Mouse (Mus musculus): ENCODE data around the gene Mras. TPM values are rescaled to one million over a fixed set of nuclear protein-coding genes. Genes with fewer than 3 reads are reported as not detected.

Gene Mras
- polyA plus RNA-seq, 1 experiment from 2014 or later: 25.4 TPM

DNA sequence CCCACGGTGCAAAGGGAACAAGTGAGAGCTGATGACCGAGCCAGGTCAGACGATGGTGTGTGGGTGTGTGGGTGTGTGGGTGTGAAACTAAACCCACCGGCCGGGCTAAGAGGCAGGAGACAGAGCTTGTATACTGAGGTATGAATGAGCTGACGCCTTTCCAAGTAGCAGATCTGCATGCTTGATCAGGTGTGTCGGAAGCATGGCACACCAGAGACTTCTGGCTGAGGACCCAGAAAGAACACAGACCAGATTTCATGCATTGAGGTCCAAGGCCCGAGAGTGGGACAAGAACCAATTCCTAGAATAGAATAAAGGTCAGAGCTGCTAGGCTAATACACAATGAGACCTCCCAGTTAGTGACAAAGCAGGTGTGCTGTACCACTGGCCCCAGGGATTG is 1.9 kb upstream of the Mras start:
- H3K9me3 ChIP-seq (replicated peaks): no peaks in the 10 kb centered on the region
- H3K9ac ChIP-seq: no peak overlapping the region
- no peak overlapping the region for H3K27ac ChIP-seq (replicated peaks)
- no peak overlapping the region for H3K4me3 ChIP-seq (replicated peaks)
- H3K36me3 ChIP-seq: no peaks in the 10 kb centered on the region
- peaks cover 9% of the 10 kb centered on the region; the same call in 1 of the 2 replicates for H3K27me3 ChIP-seq
- no peak overlapping the region for H3K4me2 ChIP-seq (replicated peaks)
- H3K4me1 ChIP-seq: peaks cover 39% of the 10 kb centered on the region
- WGBS: 68% methylated on average over 8 of the region's 8 CpGs
- no peak for ATAC-seq (ENCODE audit: insufficient number of reproducible peaks, low FRiP score, low TSS enrichment, low read depth)

- H3K9ac ChIP-seq: no peak overlapping the region
- peaks cover 9% of the 10 kb centered on the region; the same call in 1 of the 2 replicates for H3K27me3 ChIP-seq
- H3K4me3 ChIP-seq (replicated peaks): no peak overlapping the region
- peak overlapping the region; percentile 87; the same call in 1 of the 2 replicates for H3K4me2 ChIP-seq (replicated peaks)
- peaks cover 47% of the 10 kb centered on the region for H3K4me1 ChIP-seq
- ATAC-seq (ENCODE audit: insufficient number of reproducible peaks, low FRiP score, low TSS enrichment, low read depth): no peak
- 0 out of 2 replicates have a peak overlapping the region, but pooled peaks have one; percentile 91 for H3K27ac ChIP-seq (replicated peaks)
- 78% methylated on average over 12 of the region's 12 CpGs for WGBS
- H3K36me3 ChIP-seq: no peaks in the 10 kb centered on the region
- H3K9me3 ChIP-seq (replicated peaks): no peaks in the 10 kb centered on the region
Measured at GRCm38 (mm10) chr9:99437781-99438565, 792 bp upstream of the Mras start.

DNA sequence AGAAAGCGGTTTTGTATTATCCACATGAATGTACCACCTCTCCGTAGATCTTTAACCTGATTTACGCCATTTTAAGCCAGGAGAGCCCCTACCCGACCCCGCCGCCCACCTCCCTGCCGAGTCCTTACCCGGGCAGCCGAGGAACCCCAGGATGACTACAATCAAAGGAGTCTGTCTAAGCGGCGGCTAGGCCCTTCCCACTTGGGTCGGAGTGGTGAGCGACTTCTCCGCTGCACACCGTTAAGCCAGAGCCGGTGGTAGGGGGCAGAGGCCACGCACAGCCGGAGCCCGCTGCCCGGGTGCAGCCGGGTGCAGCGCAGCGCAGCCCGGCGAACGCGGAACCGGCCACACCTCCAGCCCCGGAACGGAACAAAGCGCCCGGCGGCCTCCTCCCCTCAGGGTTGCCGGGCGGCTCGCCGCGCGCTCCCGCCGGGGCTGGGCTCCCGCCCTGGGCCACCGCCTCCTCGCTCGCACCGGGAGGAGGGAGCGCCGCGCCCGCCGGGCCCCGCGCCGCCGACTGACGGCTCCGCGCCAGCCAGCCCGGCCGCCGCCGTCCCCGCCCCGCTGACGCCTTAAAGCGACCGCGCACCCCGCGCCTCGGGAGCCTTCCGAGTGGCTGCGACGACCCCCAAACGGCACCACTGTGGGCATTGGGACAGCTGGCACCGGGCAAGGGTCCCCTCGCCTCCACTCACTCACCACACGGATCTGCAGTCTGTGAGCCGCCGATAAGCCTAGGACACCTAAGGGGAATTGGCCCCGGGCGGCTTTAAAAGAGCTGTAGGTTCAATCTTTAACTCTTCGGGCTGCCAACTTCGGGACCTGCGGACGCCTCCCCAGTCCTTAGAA is 775 bp downstream of the Mras start:
- H3K27ac ChIP-seq (replicated peaks): peak overlapping the region; percentile 91
- H3K4me3 ChIP-seq (replicated peaks): peak overlapping the region; percentile 81
- H3K4me1 ChIP-seq: peaks cover 45% of the 10 kb centered on the region
- no peaks in the 10 kb centered on the region for H3K36me3 ChIP-seq
- H3K4me2 ChIP-seq (replicated peaks): peak overlapping the region; percentile 87
- H3K9me3 ChIP-seq (replicated peaks): no peaks in the 10 kb centered on the region
- H3K27me3 ChIP-seq: peaks cover 9% of the 10 kb centered on the region; the same call in 1 of the 2 replicates
- WGBS: under 1% methylated on average over 66 of the region's 86 CpGs
- ATAC-seq (ENCODE audit: insufficient number of reproducible peaks, low FRiP score, low TSS enrichment, low read depth): peak; percentile 70
- peak overlapping the region; percentile 79 for H3K9ac ChIP-seq

DNA sequence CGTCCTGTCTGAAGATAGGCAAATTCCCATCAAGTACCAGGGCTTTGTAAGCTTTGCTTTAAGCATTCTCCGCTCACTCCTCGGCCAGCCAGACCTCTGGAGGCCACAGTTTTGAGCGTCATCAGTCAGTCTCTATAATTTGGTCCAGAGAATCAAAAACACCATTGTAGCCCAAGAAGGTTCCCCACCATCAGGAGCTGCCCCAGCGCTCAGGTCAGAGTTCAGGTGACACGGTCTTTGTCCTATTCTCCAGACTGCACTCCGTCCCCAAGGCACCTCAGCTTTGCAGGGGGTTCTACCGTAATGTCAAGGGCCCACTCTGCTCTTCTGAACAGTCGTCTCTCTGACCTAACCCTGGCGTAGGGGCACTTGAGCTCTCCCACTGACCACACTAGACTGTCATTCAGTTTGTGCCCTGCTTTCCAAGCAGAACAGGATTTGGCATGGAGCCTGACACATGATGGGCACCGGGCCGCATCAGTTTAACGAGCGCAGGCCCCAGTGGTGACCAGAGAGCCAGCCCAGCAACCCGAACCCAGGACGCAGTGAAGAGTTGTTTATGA is 1.5 kb downstream of the Mras start:
- H3K27ac ChIP-seq (replicated peaks): peak overlapping the region; percentile 91
- peak overlapping the region; percentile 81 for H3K4me3 ChIP-seq (replicated peaks)
- peak; percentile 20; the same call in 1 of the 2 replicates for ATAC-seq (ENCODE audit: insufficient number of reproducible peaks, low FRiP score, low TSS enrichment, low read depth)
- H3K9ac ChIP-seq: peak overlapping the region; percentile 79
- peaks cover 45% of the 10 kb centered on the region for H3K4me1 ChIP-seq
- no peaks in the 10 kb centered on the region for H3K9me3 ChIP-seq (replicated peaks)
- H3K36me3 ChIP-seq: no peaks in the 10 kb centered on the region
- peaks cover 9% of the 10 kb centered on the region; the same call in 1 of the 2 replicates for H3K27me3 ChIP-seq
- peak overlapping the region; percentile 87 for H3K4me2 ChIP-seq (replicated peaks)
- WGBS: 8% methylated on average over 16 of the region's 16 CpGs

- 9% methylated on average over 14 of the region's 14 CpGs for WGBS
- no peaks in the 10 kb centered on the region for H3K9me3 ChIP-seq (replicated peaks)
- H3K4me2 ChIP-seq (replicated peaks): peak overlapping the region; percentile 87
- ATAC-seq (ENCODE audit: insufficient number of reproducible peaks, low FRiP score, low TSS enrichment, low read depth): peak; percentile 47
- H3K27ac ChIP-seq (replicated peaks): peak overlapping the region; percentile 91
- peaks cover 42% of the 10 kb centered on the region for H3K4me1 ChIP-seq
- peak overlapping the region; percentile 81 for H3K4me3 ChIP-seq (replicated peaks)
- peaks cover 9% of the 10 kb centered on the region; the same call in 1 of the 2 replicates for H3K27me3 ChIP-seq
- H3K36me3 ChIP-seq: no peaks in the 10 kb centered on the region
- peak overlapping the region; percentile 79; the same call in 1 of the 2 replicates for H3K9ac ChIP-seq
Measured at GRCm38 (mm10) chr9:99434892-99435618, 2.1 kb downstream of the Mras start.

GRCm38 (mm10) chr9:99432478-99432877 is 4.7 kb downstream of the Mras start:
- H3K4me3 ChIP-seq (replicated peaks): no peak overlapping the region
- H3K4me1 ChIP-seq: peaks cover 54% of the 10 kb centered on the region
- WGBS: 71% methylated on average over 4 of the region's 4 CpGs
- H3K9ac ChIP-seq: no peak overlapping the region
- H3K4me2 ChIP-seq (replicated peaks): no peak overlapping the region
- no peak overlapping the region for H3K27ac ChIP-seq (replicated peaks)
- no peaks in the 10 kb centered on the region for H3K36me3 ChIP-seq
- no peaks in the 10 kb centered on the region for H3K9me3 ChIP-seq (replicated peaks)
- ATAC-seq (ENCODE audit: insufficient number of reproducible peaks, low FRiP score, low TSS enrichment, low read depth): no peak
- H3K27me3 ChIP-seq: no peaks in the 10 kb centered on the region

- peaks cover 48% of the 10 kb centered on the region for H3K4me1 ChIP-seq
- H3K27ac ChIP-seq (replicated peaks): no peak overlapping the region
- H3K4me2 ChIP-seq (replicated peaks): no peak overlapping the region
- no peak overlapping the region for H3K4me3 ChIP-seq (replicated peaks)
- no peaks in the 10 kb centered on the region for H3K9me3 ChIP-seq (replicated peaks)
- H3K36me3 ChIP-seq: no peaks in the 10 kb centered on the region
- H3K9ac ChIP-seq: no peak overlapping the region
- WGBS: 76% methylated on average over 6 of the region's 6 CpGs
- no peaks in the 10 kb centered on the region for H3K27me3 ChIP-seq
- ATAC-seq (ENCODE audit: insufficient number of reproducible peaks, low FRiP score, low TSS enrichment, low read depth): no peak
Measured at GRCm38 (mm10) chr9:99431963-99432362, 5.2 kb downstream of the Mras start.

- 93% methylated on average over 8 of the region's 8 CpGs for WGBS
- Histone ChIP-seq H3K4me1 (peaks cover 46% of the 10 kb centered on the region), H3K9ac (no peak overlapping the region), H3K9me3 (replicated peaks) (no peaks in the 10 kb centered on the region), H3K36me3 (no peaks in the 10 kb centered on the region), H3K27ac (replicated peaks) (no peak overlapping the region), H3K27me3 (no peaks in the 10 kb centered on the region), H3K4me2 (replicated peaks) (no peak overlapping the region), H3K4me3 (replicated peaks) (no peak overlapping the region)
- ATAC-seq (ENCODE audit: insufficient number of reproducible peaks, low FRiP score, low TSS enrichment, low read depth): no peak
Measured at GRCm38 (mm10) chr9:99431346-99431745, 5.8 kb downstream of the Mras start.

GRCm38 (mm10) chr9:99430806-99431205 is 6.4 kb downstream of the Mras start:
- Histone ChIP-seq H3K4me1 (peaks cover 45% of the 10 kb centered on the region), H3K9ac (no peak overlapping the region), H3K4me3 (replicated peaks) (no peak overlapping the region), H3K27me3 (no peaks in the 10 kb centered on the region), H3K36me3 (no peaks in the 10 kb centered on the region), H3K9me3 (replicated peaks) (no peaks in the 10 kb centered on the region), H3K4me2 (replicated peaks) (no peak overlapping the region), H3K27ac (replicated peaks) (no peak overlapping the region)
- ATAC-seq (ENCODE audit: insufficient number of reproducible peaks, low FRiP score, low TSS enrichment, low read depth): no peak
- 73% methylated on average over 6 of the region's 6 CpGs for WGBS

DNA sequence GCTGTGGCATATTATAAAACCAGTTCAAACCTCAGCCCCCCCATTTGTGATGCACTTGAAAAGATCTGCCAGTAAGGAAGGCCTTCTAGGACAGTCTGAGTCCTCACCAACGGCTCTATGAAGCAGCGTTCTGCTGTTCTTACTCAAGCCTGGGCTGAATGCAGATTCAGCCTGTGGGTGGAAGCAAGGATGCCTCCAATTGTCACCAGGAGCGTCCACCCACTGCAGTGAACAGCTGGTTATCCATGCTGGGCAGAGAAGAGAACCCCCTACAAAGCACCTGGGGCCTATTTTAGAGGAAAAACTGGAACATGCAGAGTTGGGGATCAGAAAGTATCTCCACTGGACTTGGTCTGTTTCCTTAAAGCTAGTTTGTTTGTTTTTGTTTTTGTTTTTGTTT is 7.3 kb downstream of the Mras start:
- Histone ChIP-seq H3K4me3 (replicated peaks) (no peak overlapping the region), H3K4me2 (replicated peaks) (no peak overlapping the region), H3K27ac (replicated peaks) (no peak overlapping the region), H3K36me3 (no peaks in the 10 kb centered on the region), H3K27me3 (no peaks in the 10 kb centered on the region), H3K9me3 (replicated peaks) (no peaks in the 10 kb centered on the region), H3K4me1 (peaks cover 46% of the 10 kb centered on the region), H3K9ac (no peak overlapping the region)
- 83% methylated on average over 3 of the region's 3 CpGs for WGBS
- no peak for ATAC-seq (ENCODE audit: insufficient number of reproducible peaks, low FRiP score, low TSS enrichment, low read depth)
